Mouse (Mus musculus): Measurements from ENCODE around the gene Fsd1. TPM values are rescaled to one million over a fixed set of nuclear protein-coding genes. Genes with fewer than 3 reads are reported as not detected.

The Fsd1 gene
- polyA plus RNA-seq, 1 experiment from 2014 or later = not detected

DNA sequence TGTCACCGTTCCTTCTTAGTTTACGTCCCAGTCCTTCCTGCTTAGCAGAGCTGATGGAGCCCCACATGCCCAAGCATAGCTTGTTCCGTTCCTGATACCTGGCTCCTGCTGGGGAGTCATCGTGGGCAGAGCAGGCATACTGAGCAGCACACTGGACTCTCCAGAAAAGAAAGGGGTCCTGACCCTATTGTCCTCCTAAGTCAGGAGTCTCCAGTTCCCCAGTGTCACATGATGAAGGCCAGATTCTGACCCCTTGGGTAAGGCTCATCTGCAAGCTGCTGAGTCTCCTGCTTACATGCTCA, 36.6 kb downstream of the Fsd1 start:
- no peak for TF ChIP-seq EP300 (IDR thresholded peaks at IDR 0.05; ENCODE audit: low read depth)
- TF ChIP-seq CTCF (IDR thresholded peaks at IDR 0.05; ENCODE audit: low read depth) = no peak
- peak overlapping the region; percentile 45; the same call in 1 of the 2 replicates for H3K27ac ChIP-seq (ENCODE audit: low read depth)
- no peak overlapping the region for H3K9ac ChIP-seq (replicated peaks)
- ATAC-seq (no peak), DNase-seq (no peak)
- no peaks in the 10 kb centered on the region for H3K27me3 ChIP-seq (ENCODE audit: insufficient read depth, low read length)
- H3K4me3 ChIP-seq (ENCODE audit: low read depth, low read length) = no peak overlapping the region
- WGBS (ENCODE audit: insufficient replicate concordance) = 83% methylated on average over 4 of the region's 4 CpGs
- no peak overlapping the region for H3K4me2 ChIP-seq (ENCODE audit: low read depth, low read length)
- no peaks in the 10 kb centered on the region for H3K9me3 ChIP-seq (ENCODE audit: low read length)
- H3K36me3 ChIP-seq (replicated peaks; ENCODE audit: insufficient read depth, low read length) = peaks cover 26% of the 10 kb centered on the region
- H3K4me1 ChIP-seq (ENCODE audit: insufficient read depth) = peaks cover 28% of the 10 kb centered on the region

DNA sequence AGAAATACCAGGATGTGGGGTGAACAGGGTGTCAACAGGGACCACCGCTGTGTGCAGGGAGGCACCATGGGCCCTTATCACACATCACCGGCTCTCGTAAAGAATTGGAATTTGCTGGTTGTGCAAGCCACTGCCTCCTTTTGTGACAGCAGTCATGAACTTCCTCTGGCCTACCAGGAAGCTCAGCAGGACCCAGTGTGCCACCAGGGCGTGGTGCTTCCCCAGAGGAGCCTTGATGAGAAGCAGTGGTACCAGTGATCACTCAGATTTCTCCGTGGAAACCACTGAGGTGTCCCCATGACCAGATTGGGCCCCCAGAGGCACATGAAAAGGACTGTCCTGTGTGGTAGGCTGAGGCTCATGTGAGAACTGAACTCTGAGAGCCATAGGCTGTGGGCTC, 37.1 kb downstream of the Fsd1 start:
- ATAC-seq = peak; percentile 12; the same call in 1 of the 2 replicates
- Histone ChIP-seq H3K4me2 (ENCODE audit: low read depth, low read length) (no peak overlapping the region), H3K4me3 (ENCODE audit: low read depth, low read length) (no peak overlapping the region), H3K27me3 (ENCODE audit: insufficient read depth, low read length) (no peaks in the 10 kb centered on the region), H3K36me3 (replicated peaks; ENCODE audit: insufficient read depth, low read length) (peaks cover 26% of the 10 kb centered on the region), H3K27ac (ENCODE audit: low read depth) (peak overlapping the region; percentile 45), H3K9ac (replicated peaks) (no peak overlapping the region), H3K9me3 (ENCODE audit: low read length) (no peaks in the 10 kb centered on the region), H3K4me1 (ENCODE audit: insufficient read depth) (peaks cover 28% of the 10 kb centered on the region)
- TF ChIP-seq CTCF (IDR thresholded peaks at IDR 0.05; ENCODE audit: low read depth) (no peak), EP300 (IDR thresholded peaks at IDR 0.05; ENCODE audit: low read depth) (no peak)
- DNase-seq = no peak
- 27% methylated on average over 5 of the region's 5 CpGs for WGBS (ENCODE audit: insufficient replicate concordance)

DNA sequence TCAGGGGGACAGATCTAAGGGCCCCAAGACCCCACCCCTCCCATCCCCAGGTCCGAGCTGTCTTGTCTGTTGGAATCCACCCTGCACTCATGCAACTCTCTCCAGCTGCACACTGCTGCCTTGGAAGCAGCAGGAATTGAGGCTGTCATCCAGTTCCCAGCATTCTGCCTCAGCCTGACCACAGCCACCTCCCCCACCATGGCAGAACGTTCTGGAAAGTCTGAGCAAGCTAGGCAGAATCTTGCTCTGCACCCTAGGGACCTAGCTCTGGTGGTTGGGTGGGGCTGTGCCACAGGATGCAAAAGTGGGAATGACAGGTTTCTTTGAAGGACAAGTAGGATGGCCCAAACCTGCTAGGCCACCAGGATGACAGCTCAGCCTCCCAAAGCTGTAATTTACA, 38.2 kb downstream of the Fsd1 start:
- H3K27ac ChIP-seq (ENCODE audit: low read depth) = no peak overlapping the region
- peaks cover 28% of the 10 kb centered on the region for H3K4me1 ChIP-seq (ENCODE audit: insufficient read depth)

DNA sequence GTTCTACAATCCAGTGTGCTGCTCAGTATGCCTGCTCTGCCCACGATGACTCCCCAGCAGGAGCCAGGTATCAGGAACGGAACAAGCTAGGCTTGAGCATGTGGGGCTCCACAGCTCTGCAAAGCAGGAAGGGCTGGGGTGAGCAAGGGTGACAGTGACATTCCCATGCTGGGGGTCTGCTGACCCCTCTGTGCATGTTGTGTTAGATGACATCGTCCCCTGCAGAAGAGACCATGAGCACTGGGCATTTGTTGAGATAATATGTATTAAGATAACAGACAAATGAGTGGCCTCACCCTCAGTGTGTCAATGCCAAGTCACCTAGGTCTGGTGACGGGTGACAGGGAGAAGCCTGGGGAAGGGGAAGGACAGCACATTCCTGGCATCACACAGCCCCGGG, 38.6 kb downstream of the Fsd1 start:
- Histone ChIP-seq H3K9ac (replicated peaks) (no peak overlapping the region), H3K9me3 (ENCODE audit: low read length) (no peaks in the 10 kb centered on the region), H3K27ac (ENCODE audit: low read depth) (no peak overlapping the region), H3K4me1 (ENCODE audit: insufficient read depth) (peaks cover 28% of the 10 kb centered on the region), H3K4me2 (ENCODE audit: low read depth, low read length) (no peak overlapping the region), H3K27me3 (ENCODE audit: insufficient read depth, low read length) (no peaks in the 10 kb centered on the region), H3K4me3 (ENCODE audit: low read depth, low read length) (no peak overlapping the region), H3K36me3 (replicated peaks; ENCODE audit: insufficient read depth, low read length) (peaks cover 17% of the 10 kb centered on the region)
- no peak for TF ChIP-seq CTCF (IDR thresholded peaks at IDR 0.05; ENCODE audit: low read depth)
- no peak for TF ChIP-seq EP300 (IDR thresholded peaks at IDR 0.05; ENCODE audit: low read depth)
- DNase-seq = no peak
- WGBS (ENCODE audit: insufficient replicate concordance) = 67% methylated on average over 5 of the region's 5 CpGs
- ATAC-seq = no peak

More for the DNA sequence above, 38.2 kb downstream of the Fsd1 start:
- no peak overlapping the region for H3K9ac ChIP-seq (replicated peaks)
- H3K4me3 ChIP-seq (ENCODE audit: low read depth, low read length) = no peak overlapping the region
- H3K36me3 ChIP-seq (replicated peaks; ENCODE audit: insufficient read depth, low read length) = peaks cover 17% of the 10 kb centered on the region
- no peaks in the 10 kb centered on the region for H3K27me3 ChIP-seq (ENCODE audit: insufficient read depth, low read length)
- TF ChIP-seq CTCF (IDR thresholded peaks at IDR 0.05; ENCODE audit: low read depth) (no peak), EP300 (IDR thresholded peaks at IDR 0.05; ENCODE audit: low read depth) (no peak)
- H3K4me2 ChIP-seq (ENCODE audit: low read depth, low read length) = no peak overlapping the region
- WGBS (ENCODE audit: insufficient replicate concordance) = 56% methylated on average over 2 of the region's 2 CpGs
- DNase-seq (no peak), ATAC-seq (no peak)
- no peaks in the 10 kb centered on the region for H3K9me3 ChIP-seq (ENCODE audit: low read length)

DNA sequence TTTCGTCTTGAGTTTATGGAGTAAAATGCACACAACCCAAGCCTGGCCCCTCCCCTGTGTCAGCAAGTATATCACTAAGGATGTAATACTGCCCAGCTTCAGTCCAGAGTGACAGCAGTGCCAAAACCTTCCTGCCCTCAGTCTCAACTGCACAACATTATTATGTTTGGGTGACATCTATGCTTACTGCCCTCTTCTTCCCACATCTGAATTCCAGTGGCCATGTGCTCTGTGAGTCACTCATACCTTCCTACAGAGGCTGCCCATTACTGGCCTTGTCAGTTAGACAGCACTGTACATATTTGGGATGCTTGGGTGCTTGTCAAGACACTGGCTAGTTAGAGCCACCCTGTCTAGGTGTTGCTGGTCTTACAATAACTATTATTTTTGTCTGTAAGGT, 40.0 kb downstream of the Fsd1 start:
- WGBS (ENCODE audit: insufficient replicate concordance) = 60% methylated on average over 1 of the region's 1 CpGs
- Histone ChIP-seq H3K4me3 (ENCODE audit: low read depth, low read length) (no peak overlapping the region), H3K9ac (replicated peaks) (no peak overlapping the region), H3K4me2 (ENCODE audit: low read depth, low read length) (no peak overlapping the region), H3K27me3 (ENCODE audit: insufficient read depth, low read length) (no peaks in the 10 kb centered on the region), H3K27ac (ENCODE audit: low read depth) (no peak overlapping the region), H3K4me1 (ENCODE audit: insufficient read depth) (peaks cover 36% of the 10 kb centered on the region), H3K36me3 (replicated peaks; ENCODE audit: insufficient read depth, low read length) (peaks cover 10% of the 10 kb centered on the region; the same call in 1 of the 2 replicates), H3K9me3 (ENCODE audit: low read length) (no peaks in the 10 kb centered on the region)
- ATAC-seq (no peak), DNase-seq (no peak)
- TF ChIP-seq CTCF (IDR thresholded peaks at IDR 0.05; ENCODE audit: low read depth) (no peak), EP300 (IDR thresholded peaks at IDR 0.05; ENCODE audit: low read depth) (no peak)

DNA sequence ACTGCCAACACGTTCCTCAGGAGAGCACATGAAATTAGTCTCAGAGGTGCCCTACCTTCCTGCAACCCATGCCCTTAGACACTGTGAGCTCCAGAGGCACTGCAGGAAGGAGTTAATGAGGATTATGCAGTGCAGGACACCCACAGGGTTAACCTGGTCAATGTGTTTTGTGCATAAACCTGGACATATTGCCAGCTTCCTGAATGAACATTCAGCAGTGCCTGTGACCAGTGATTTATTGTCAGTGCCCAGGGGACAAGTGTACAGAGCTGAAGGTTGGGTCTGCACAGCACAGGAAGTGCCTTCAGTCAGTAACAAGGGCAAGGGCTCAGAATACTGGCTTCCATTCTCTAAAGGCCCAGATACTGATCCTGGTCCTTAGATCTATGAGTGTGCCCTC, 40.6 kb downstream of the Fsd1 start:
- TF ChIP-seq CTCF (IDR thresholded peaks at IDR 0.05; ENCODE audit: low read depth) (no peak), EP300 (IDR thresholded peaks at IDR 0.05; ENCODE audit: low read depth) (no peak)
- Histone ChIP-seq H3K4me1 (ENCODE audit: insufficient read depth) (peaks cover 36% of the 10 kb centered on the region), H3K4me3 (ENCODE audit: low read depth, low read length) (no peak overlapping the region), H3K9ac (replicated peaks) (no peak overlapping the region), H3K27me3 (ENCODE audit: insufficient read depth, low read length) (no peaks in the 10 kb centered on the region), H3K9me3 (ENCODE audit: low read length) (no peaks in the 10 kb centered on the region), H3K27ac (ENCODE audit: low read depth) (no peak overlapping the region), H3K36me3 (replicated peaks; ENCODE audit: insufficient read depth, low read length) (peaks cover 10% of the 10 kb centered on the region; the same call in 1 of the 2 replicates), H3K4me2 (ENCODE audit: low read depth, low read length) (no peak overlapping the region)
- WGBS (ENCODE audit: insufficient replicate concordance) = 60% methylated on average over 1 of the region's 1 CpGs
- ATAC-seq (no peak), DNase-seq (no peak)

Data from liver, postnatal 0 days (tissue).